In genomic region chr9:41592900-41593690, GRCm38 (mm10) we compare ENCODE assay signal across 23 mouse cellular contexts.
DNase-seq lines count a peak whose midpoint lies in the region; ATAC-seq and TF ChIP-seq lines count a peak whose summit lies in the region.
"Had no signal": no experiment of that assay in that cellular context is flagged by ENCODE, and none has a peak within 500 bp of the region (broad histone marks: within the 10 kb centered on the region; RNA-seq: fewer than 3 reads in every experiment).

No protein-coding gene starts in this region.

- no peak for TF ChIP-seq CTCF in embryonic fibroblast, embryonic 13.5 days (IDR thresholded peaks at IDR 0.05; ENCODE audit: borderline replicate concordance, insufficient read depth, low read length)
- TF ChIP-seq CTCF in thymus, adult 2 months (IDR thresholded peaks at IDR 0.05; ENCODE audit: borderline replicate concordance, control insufficient read depth, extremely low read depth, insufficient read depth, low read length, poor library complexity), result no peak

- H3K9me3 ChIP-seq in hindbrain, embryonic 13.5 days, result no peaks in the 10 kb centered on the region
- H3K9me3 ChIP-seq in hindbrain, embryonic 10.5 days, result no peaks in the 10 kb centered on the region
- H3K9me3 ChIP-seq in midbrain, embryonic 13.5 days, result no peaks in the 10 kb centered on the region
- H3K9me3 ChIP-seq: G1E; kidney, embryonic 15.5 days; liver, embryonic 12.5 days; neural tube, embryonic 12.5 days; stomach, embryonic 15.5 days had no signal

- H3K9ac ChIP-seq in hindbrain, embryonic 13.5 days, result no peak overlapping the region
- no peak overlapping the region for H3K9ac ChIP-seq in midbrain, embryonic 13.5 days (replicated peaks)
- H3K9ac ChIP-seq: kidney, embryonic 15.5 days; liver, embryonic 12.5 days; lung, embryonic 14.5 days; neural tube, embryonic 12.5 days; stomach, embryonic 15.5 days had no signal

- peaks cover 77% of the 10 kb centered on the region for H3K4me1 ChIP-seq in hindbrain, embryonic 13.5 days (replicated peaks)
- H3K4me1 ChIP-seq in hindbrain, embryonic 10.5 days (replicated peaks), result peaks cover 33% of the 10 kb centered on the region
- H3K4me1 ChIP-seq in embryonic fibroblast, embryonic 13.5 days (ENCODE audit: control insufficient read depth, insufficient read depth, low read length), result peaks cover 24% of the 10 kb centered on the region
- H3K4me1 ChIP-seq in midbrain, embryonic 13.5 days (replicated peaks), result peaks cover 89% of the 10 kb centered on the region
- no peaks in the 10 kb centered on the region for H3K4me1 ChIP-seq in thymus, adult 2 months (replicated peaks; ENCODE audit: control insufficient read depth, insufficient read depth, low read length)
- H3K4me1 ChIP-seq: liver, embryonic 12.5 days had no signal

- H3K36me3 ChIP-seq in hindbrain, embryonic 13.5 days, result peaks cover 53% of the 10 kb centered on the region
- peaks cover 55% of the 10 kb centered on the region for H3K36me3 ChIP-seq in hindbrain, embryonic 10.5 days
- H3K36me3 ChIP-seq in midbrain, embryonic 13.5 days, result peaks cover 50% of the 10 kb centered on the region
- no peaks in the 10 kb centered on the region for H3K36me3 ChIP-seq in thymus, adult 2 months (ENCODE audit: control insufficient read depth, insufficient read depth, low read length)
- H3K36me3 ChIP-seq: G1E; stomach, embryonic 15.5 days had no signal

- no peak for ATAC-seq in hindbrain, embryonic 13.5 days (ENCODE audit: low FRiP score)
- no peak; the same call in 1 of the 2 replicates for ATAC-seq in midbrain, embryonic 13.5 days
- ATAC-seq: CD4-positive, CD25-positive, alpha-beta regulatory T cell, adult 4 months; inflammation-experienced regulatory T-cells, adult 6 months; liver, embryonic 12.5 days had no signal

- 92% methylated on average over 4 of the region's 4 CpGs for WGBS in hindbrain, embryonic 13.5 days
- WGBS in hindbrain, embryonic 10.5 days, result 91% methylated on average over 4 of the region's 4 CpGs
- WGBS in midbrain, embryonic 13.5 days, result 79% methylated on average over 4 of the region's 4 CpGs
- 91% methylated on average over 4 of the region's 4 CpGs for WGBS in thymus, adult 2 months

- no peaks in the 10 kb centered on the region for H3K27me3 ChIP-seq in hindbrain, embryonic 13.5 days
- H3K27me3 ChIP-seq in hindbrain, embryonic 10.5 days (ENCODE audit: insufficient read depth, poor library complexity, severe bottlenecking), result no peaks in the 10 kb centered on the region
- H3K27me3 ChIP-seq in midbrain, embryonic 13.5 days, result no peaks in the 10 kb centered on the region
- no peaks in the 10 kb centered on the region for H3K27me3 ChIP-seq in thymus, adult 2 months (ENCODE audit: control insufficient read depth, insufficient read depth, low read length)
- H3K27me3 ChIP-seq: kidney, embryonic 15.5 days; liver, embryonic 12.5 days; neural tube, embryonic 12.5 days; stomach, embryonic 15.5 days had no signal

- no peak for DNase-seq in hindbrain, embryonic 10.5 days (ENCODE audit: low spot score)
- DNase-seq in NIH3T3 (ENCODE audit: low read depth), result peak; percentile 57
- no peak for DNase-seq in frontal cortex, postnatal 10 days (ENCODE audit: low spot score in 2 of 2)
- no peak for DNase-seq in thymus, adult 2 months
- DNase-seq in adrenal gland, postnatal 25 days, result no peak
- DNase-seq: cerebellum, adult 11 months; cerebellum, postnatal 36 days; gastrocnemius, postnatal 10 days; heart, adult 2 months; left cerebral cortex, postnatal 4 days; lung, embryonic 14.5 days; lung, postnatal 4 days; right cerebral cortex, postnatal 14 days had no signal

- no peak for TF ChIP-seq POLR2A in embryonic fibroblast, embryonic 13.5 days (IDR thresholded peaks at IDR 0.05; ENCODE audit: low read depth, low read length)
- no peak for TF ChIP-seq POLR2A in thymus, adult 2 months (IDR thresholded peaks at IDR 0.05; ENCODE audit: control insufficient read depth, extremely low read depth, insufficient read depth, low read length, poor library complexity)

- H3K4me3 ChIP-seq in hindbrain, embryonic 13.5 days, result no peak overlapping the region
- no peak overlapping the region for H3K4me3 ChIP-seq in hindbrain, embryonic 10.5 days
- no peak overlapping the region for H3K4me3 ChIP-seq in embryonic fibroblast, embryonic 13.5 days (ENCODE audit: insufficient read depth, low read length)
- H3K4me3 ChIP-seq in midbrain, embryonic 13.5 days (replicated peaks), result no peak overlapping the region
- no peak overlapping the region for H3K4me3 ChIP-seq in thymus, adult 2 months (ENCODE audit: control insufficient read depth, insufficient read depth, low read length)
- H3K4me3 ChIP-seq: heart, adult 2 months; kidney, embryonic 15.5 days; liver, embryonic 12.5 days; neural tube, embryonic 12.5 days; stomach, embryonic 15.5 days had no signal

- no peak overlapping the region for H3K4me2 ChIP-seq in hindbrain, embryonic 13.5 days
- no peak overlapping the region for H3K4me2 ChIP-seq in midbrain, embryonic 13.5 days (replicated peaks)
- H3K4me2 ChIP-seq: kidney, embryonic 15.5 days; liver, embryonic 12.5 days; lung, embryonic 14.5 days; neural tube, embryonic 12.5 days; stomach, embryonic 15.5 days had no signal

- H3K27ac ChIP-seq in hindbrain, embryonic 13.5 days, result peak overlapping the region; percentile 77
- H3K27ac ChIP-seq in hindbrain, embryonic 10.5 days, result no peak overlapping the region
- H3K27ac ChIP-seq in embryonic fibroblast, embryonic 13.5 days (ENCODE audit: insufficient read depth, low read length), result peak overlapping the region; percentile 99
- H3K27ac ChIP-seq in midbrain, embryonic 13.5 days, result peak overlapping the region; percentile 79
- H3K27ac ChIP-seq in thymus, adult 2 months (ENCODE audit: control insufficient read depth, insufficient read depth, low read length), result no peak overlapping the region
- H3K27ac ChIP-seq: heart, adult 2 months; kidney, embryonic 15.5 days; liver, embryonic 12.5 days; neural tube, embryonic 12.5 days; stomach, embryonic 15.5 days had no signal

Comparison
In these comparisons a context has a peak if more than half of its experiments do, and no peak if none do; other contexts are left out.
1. H3K27ac ChIP-seq: peak in hindbrain, embryonic 13.5 days (single experiment), embryonic fibroblast, embryonic 13.5 days (single experiment) and midbrain, embryonic 13.5 days (single experiment); none in hindbrain, embryonic 10.5 days (single experiment) and thymus, adult 2 months (single experiment).